Mouse (Mus musculus): ENCODE measurements around the gene Scn7a. TPM values are rescaled to one million over a fixed set of nuclear protein-coding genes. Genes with fewer than 3 reads are reported as not detected.

Gene Scn7a
- polyA plus RNA-seq (2015; fragmentation: Nextera tagmentation; extraction: Ambion mirVana) = 0.31 TPM in 2 replicates

GRCm38 (mm10) chr2:66784765-66785164, at the start of gene Scn7a:
Scn7a (minus strand) TSS chr2:66784914.
- no peak within 1 kb of the TSS for H3K4me3 ChIP-seq (ENCODE audit: low read length)
- H3K27me3 ChIP-seq (replicated peaks; ENCODE audit: control insufficient read depth, insufficient read depth, low read length) = no peaks in the 10 kb centered on the region
- H3K36me3 ChIP-seq (ENCODE audit: control insufficient read depth, insufficient read depth, low read length) = no peaks in the 10 kb centered on the region
- no peak within 1 kb of the TSS for H3K27ac ChIP-seq (ENCODE audit: low read length)
- H3K9me3 ChIP-seq (ENCODE audit: control insufficient read depth, low read length) = no peaks in the 10 kb centered on the region
- no peak; the same call in 1 of the 2 replicates for ATAC-seq
- 32% methylated on average over 6 of the region's 6 CpGs for WGBS
- no peak within 1 kb of the TSS for H3K4me2 ChIP-seq (ENCODE audit: low read depth, low read length)
- no peaks in the 10 kb centered on the region for H3K4me1 ChIP-seq (ENCODE audit: control insufficient read depth, insufficient read depth, low read length)
- no peak within 1 kb of the TSS for H3K9ac ChIP-seq (ENCODE audit: low read depth, low read length)

- H3K4me1 ChIP-seq (ENCODE audit: control insufficient read depth, insufficient read depth, low read length) = no peaks in the 10 kb centered on the region
- H3K9me3 ChIP-seq (ENCODE audit: control insufficient read depth, low read length) = no peaks in the 10 kb centered on the region
- H3K27ac ChIP-seq (ENCODE audit: low read length) = no peak overlapping the region
- no peaks in the 10 kb centered on the region for H3K36me3 ChIP-seq (ENCODE audit: control insufficient read depth, insufficient read depth, low read length)
- no peaks in the 10 kb centered on the region for H3K27me3 ChIP-seq (replicated peaks; ENCODE audit: control insufficient read depth, insufficient read depth, low read length)
- ATAC-seq = peak; percentile 66
- no peak overlapping the region for H3K9ac ChIP-seq (ENCODE audit: low read depth, low read length)
- H3K4me2 ChIP-seq (ENCODE audit: low read depth, low read length) = no peak overlapping the region
- WGBS = 57% methylated on average over 1 of the region's 1 CpGs
- H3K4me3 ChIP-seq (ENCODE audit: low read length) = no peak overlapping the region
These were observed 43.0 kb upstream of the Scn7a start for GRCm38 (mm10) chr2:66827729-66828128.

GRCm38 (mm10) chr2:66819862-66820559, 35.3 kb upstream of the Scn7a start:
- H3K27me3 ChIP-seq (replicated peaks; ENCODE audit: control insufficient read depth, insufficient read depth, low read length) = no peaks in the 10 kb centered on the region
- no peak overlapping the region for H3K4me3 ChIP-seq (ENCODE audit: low read length)
- no peaks in the 10 kb centered on the region for H3K36me3 ChIP-seq (ENCODE audit: control insufficient read depth, insufficient read depth, low read length)
- no peaks in the 10 kb centered on the region for H3K9me3 ChIP-seq (ENCODE audit: control insufficient read depth, low read length)
- ATAC-seq = no peak
- no peaks in the 10 kb centered on the region for H3K4me1 ChIP-seq (ENCODE audit: control insufficient read depth, insufficient read depth, low read length)
- H3K9ac ChIP-seq (ENCODE audit: low read depth, low read length) = no peak overlapping the region
- no peak overlapping the region for H3K27ac ChIP-seq (ENCODE audit: low read length)
- 41% methylated on average over 7 of the region's 7 CpGs for WGBS
- no peak overlapping the region for H3K4me2 ChIP-seq (ENCODE audit: low read depth, low read length)

GRCm38 (mm10) chr2:66799676-66800249, 15.0 kb upstream of the Scn7a start:
- Histone ChIP-seq H3K4me3 (ENCODE audit: low read length) (no peak overlapping the region), H3K9ac (ENCODE audit: low read depth, low read length) (no peak overlapping the region), H3K4me2 (ENCODE audit: low read depth, low read length) (no peak overlapping the region), H3K36me3 (ENCODE audit: control insufficient read depth, insufficient read depth, low read length) (no peaks in the 10 kb centered on the region), H3K4me1 (ENCODE audit: control insufficient read depth, insufficient read depth, low read length) (no peaks in the 10 kb centered on the region), H3K9me3 (ENCODE audit: control insufficient read depth, low read length) (no peaks in the 10 kb centered on the region), H3K27ac (ENCODE audit: low read length) (no peak overlapping the region), H3K27me3 (replicated peaks; ENCODE audit: control insufficient read depth, insufficient read depth, low read length) (no peaks in the 10 kb centered on the region)
- no peak for ATAC-seq
- WGBS = 49% methylated on average over 4 of the region's 4 CpGs

- no peak overlapping the region for H3K4me3 ChIP-seq (ENCODE audit: low read length)
- H3K4me2 ChIP-seq (ENCODE audit: low read depth, low read length) = no peak overlapping the region
- 59% methylated on average over 1 of the region's 1 CpGs for WGBS
- no peaks in the 10 kb centered on the region for H3K27me3 ChIP-seq (replicated peaks; ENCODE audit: control insufficient read depth, insufficient read depth, low read length)
- ATAC-seq = no peak
- no peaks in the 10 kb centered on the region for H3K9me3 ChIP-seq (ENCODE audit: control insufficient read depth, low read length)
- no peak overlapping the region for H3K9ac ChIP-seq (ENCODE audit: low read depth, low read length)
- no peaks in the 10 kb centered on the region for H3K4me1 ChIP-seq (ENCODE audit: control insufficient read depth, insufficient read depth, low read length)
- H3K27ac ChIP-seq (ENCODE audit: low read length) = no peak overlapping the region
- H3K36me3 ChIP-seq (ENCODE audit: control insufficient read depth, insufficient read depth, low read length) = no peaks in the 10 kb centered on the region
These were observed 12.8 kb upstream of the Scn7a start for GRCm38 (mm10) chr2:66797493-66797892.

GRCm38 (mm10) chr2:66791629-66792028, 6.9 kb upstream of the Scn7a start:
- 78% methylated on average over 1 of the region's 1 CpGs for WGBS
- no peak for ATAC-seq

GRCm38 (mm10) chr2:66780884-66781283, 3.8 kb downstream of the Scn7a start:
- H3K27ac ChIP-seq (ENCODE audit: low read length) = no peak overlapping the region
- WGBS = 66% methylated on average over 2 of the region's 2 CpGs
- ATAC-seq = no peak
- no peak overlapping the region for H3K4me3 ChIP-seq (ENCODE audit: low read length)
- no peaks in the 10 kb centered on the region for H3K27me3 ChIP-seq (replicated peaks; ENCODE audit: control insufficient read depth, insufficient read depth, low read length)
- H3K4me2 ChIP-seq (ENCODE audit: low read depth, low read length) = no peak overlapping the region
- H3K9me3 ChIP-seq (ENCODE audit: control insufficient read depth, low read length) = no peaks in the 10 kb centered on the region
- H3K9ac ChIP-seq (ENCODE audit: low read depth, low read length) = no peak overlapping the region
- H3K4me1 ChIP-seq (ENCODE audit: control insufficient read depth, insufficient read depth, low read length) = no peaks in the 10 kb centered on the region
- no peaks in the 10 kb centered on the region for H3K36me3 ChIP-seq (ENCODE audit: control insufficient read depth, insufficient read depth, low read length)

More at GRCm38 (mm10) chr2:66791629-66792028, 6.9 kb upstream of the Scn7a start:
- Histone ChIP-seq H3K9me3 (ENCODE audit: control insufficient read depth, low read length) (no peaks in the 10 kb centered on the region), H3K4me3 (ENCODE audit: low read length) (no peak overlapping the region), H3K27ac (ENCODE audit: low read length) (no peak overlapping the region), H3K9ac (ENCODE audit: low read depth, low read length) (no peak overlapping the region), H3K4me1 (ENCODE audit: control insufficient read depth, insufficient read depth, low read length) (no peaks in the 10 kb centered on the region), H3K4me2 (ENCODE audit: low read depth, low read length) (no peak overlapping the region), H3K27me3 (replicated peaks; ENCODE audit: control insufficient read depth, insufficient read depth, low read length) (no peaks in the 10 kb centered on the region), H3K36me3 (ENCODE audit: control insufficient read depth, insufficient read depth, low read length) (no peaks in the 10 kb centered on the region)

GRCm38 (mm10) chr2:66767980-66768379, 16.7 kb downstream of the Scn7a start:
- Histone ChIP-seq H3K4me2 (ENCODE audit: low read depth, low read length) (no peak overlapping the region), H3K9me3 (ENCODE audit: control insufficient read depth, low read length) (no peaks in the 10 kb centered on the region), H3K27me3 (replicated peaks; ENCODE audit: control insufficient read depth, insufficient read depth, low read length) (no peaks in the 10 kb centered on the region), H3K4me1 (ENCODE audit: control insufficient read depth, insufficient read depth, low read length) (no peaks in the 10 kb centered on the region), H3K27ac (ENCODE audit: low read length) (no peak overlapping the region), H3K9ac (ENCODE audit: low read depth, low read length) (no peak overlapping the region), H3K4me3 (ENCODE audit: low read length) (no peak overlapping the region), H3K36me3 (ENCODE audit: control insufficient read depth, insufficient read depth, low read length) (no peaks in the 10 kb centered on the region)
- WGBS = 65% methylated on average over 2 of the region's 2 CpGs
- ATAC-seq = no peak

- Histone ChIP-seq H3K4me2 (ENCODE audit: low read depth, low read length) (no peak overlapping the region), H3K4me1 (ENCODE audit: control insufficient read depth, insufficient read depth, low read length) (no peaks in the 10 kb centered on the region), H3K36me3 (ENCODE audit: control insufficient read depth, insufficient read depth, low read length) (no peaks in the 10 kb centered on the region), H3K4me3 (ENCODE audit: low read length) (no peak overlapping the region), H3K27me3 (replicated peaks; ENCODE audit: control insufficient read depth, insufficient read depth, low read length) (no peaks in the 10 kb centered on the region), H3K27ac (ENCODE audit: low read length) (no peak overlapping the region), H3K9me3 (ENCODE audit: control insufficient read depth, low read length) (no peaks in the 10 kb centered on the region), H3K9ac (ENCODE audit: low read depth, low read length) (no peak overlapping the region)
- ATAC-seq = no peak
- WGBS = 23% methylated on average over 1 of the region's 1 CpGs
These were observed 19.5 kb downstream of the Scn7a start for GRCm38 (mm10) chr2:66765170-66765569.
